Mouse (Mus musculus) forebrain, embryonic 14.5 days (tissue): Measurements from ENCODE around the gene Ap1g2. TPM values are rescaled to one million over a fixed set of nuclear protein-coding genes. Genes with fewer than 3 reads are reported as not detected.

Experiments used
- ATAC-seq: fragments of 200-750 bp; cut with Nextera tagmentation; 2 replicates; pipeline ENCODE4 v1.8.0; 2017; ENCODE audit warnings: mild to moderate bottlenecking, moderate library complexity
- DNase-seq: peaks from one replicate; pipeline ENCODE4 v3.0.0-alpha.2; 2015; ENCODE audit warnings: low spot score
- H3K27ac ChIP-seq: fragments of 300-500 bp; sonication (generic); 2 replicates; pipeline ENCODE4 v1.5.1; 2014; ENCODE audit warnings: low read depth, mild to moderate bottlenecking, control low read depth, low read length, moderate library complexity
- H3K27me3 ChIP-seq: fragments of 300-500 bp; sonication (generic); replicated peaks from 2 replicates; pipeline ENCODE4 v1.6.1; 2014; ENCODE audit warnings: low read length, control low read depth, mixed read lengths; ENCODE audit not compliant: control insufficient read depth, insufficient read depth
- H3K36me3 ChIP-seq: fragments of 300-500 bp; sonication (generic); 2 replicates; pipeline ENCODE4 v1.6.1; 2014; ENCODE audit warnings: low read length, control low read depth; ENCODE audit not compliant: control insufficient read depth, insufficient read depth
- H3K4me1 ChIP-seq: fragments of 300-500 bp; sonication (generic); 2 replicates; pipeline ENCODE4 v1.6.1; 2014; ENCODE audit warnings: antibody characterized with exemption, low read length, control low read depth; ENCODE audit not compliant: control insufficient read depth, insufficient read depth
- H3K4me2 ChIP-seq: fragments of 300-500 bp; sonication (generic); 2 replicates; pipeline ENCODE4 v1.6.1; 2014; ENCODE audit warnings: mild to moderate bottlenecking, control low read depth, low read length
- H3K4me3 ChIP-seq: fragments of 300-500 bp; sonication (generic); 2 replicates; pipeline ENCODE4 v1.5.1; 2014; ENCODE audit warnings: low read depth, low read length, control low read depth
- H3K9ac ChIP-seq: fragments of 300-500 bp; sonication (generic); 2 replicates; pipeline ENCODE4 v1.6.1; 2014; ENCODE audit warnings: mild to moderate bottlenecking, low read length, control low read depth, moderate library complexity
- H3K9me3 ChIP-seq: fragments of 300-500 bp; sonication (generic); replicated peaks from 2 replicates; pipeline ENCODE4 v1.6.1; 2016; ENCODE audit warnings: low read length, control low read depth, mixed read lengths; ENCODE audit not compliant: control insufficient read depth
- WGBS: fragments of 180-500 bp; shearing (Covaris S2); extraction: QIAGEN DNeasy Blood & Tissue Kit; methylation state at CpG from one replicate; pipeline ENCODE4 v1.1.7; 2014; 5-methylcytosine and 5-hydroxymethylcytosine counted together
- polyA plus RNA-seq: library from polyadenylated mRNA; unstranded; fragments of >200 nt; fragmentation: Nextera tagmentation; extraction: Ambion mirVana; gene quantifications from 2 replicates; pipeline ENCODE4 v1.2.1, GENCODE M21; 2014

The Ap1g2 gene
- polyA plus RNA-seq, 1 experiment from 2014 or later, result 8.1 TPM

- ATAC-seq (0 out of 2 replicates have a peak, but pooled peaks have one; percentile 2), DNase-seq (no peak)
- Histone ChIP-seq H3K4me1 (peaks cover 44% of the 10 kb centered on the region), H3K4me2 (peak overlapping the region; percentile 33), H3K9ac (peak overlapping the region; percentile 37), H3K9me3 (no peaks in the 10 kb centered on the region), H3K36me3 (peaks cover 8% of the 10 kb centered on the region; the same call in 1 of the 2 replicates), H3K4me3 (no peak overlapping the region), H3K27ac (peak overlapping the region; percentile 85), H3K27me3 (peaks cover 6% of the 10 kb centered on the region; the same call in 1 of the 2 replicates)
- WGBS, result 8% methylated on average over 21 of the region's 21 CpGs
Measured at GRCm38 (mm10) chr14:55109048-55109873, 2.9 kb upstream of the Ap1g2 start.

- DNase-seq (peak; percentile 93), ATAC-seq (peak; percentile 87)
- peaks cover 36% of the 10 kb centered on the region for H3K4me1 ChIP-seq
- peak overlapping the region; percentile 33; the same call in 1 of the 2 replicates for H3K4me2 ChIP-seq
- H3K27ac ChIP-seq, result peak overlapping the region; percentile 85
- no peaks in the 10 kb centered on the region; the same call in 1 of the 2 replicates for H3K27me3 ChIP-seq
- no peak overlapping the region for H3K4me3 ChIP-seq
- peak overlapping the region; percentile 45 for H3K9ac ChIP-seq
- 36% methylated on average over 9 of the region's 9 CpGs for WGBS
- H3K9me3 ChIP-seq, result no peaks in the 10 kb centered on the region
- peaks cover 6% of the 10 kb centered on the region; the same call in 1 of the 2 replicates for H3K36me3 ChIP-seq
Measured at GRCm38 (mm10) chr14:55108202-55108870, 1.9 kb upstream of the Ap1g2 start.

GRCm38 (mm10) chr14:55106990-55107389 is 597 bp upstream of the Ap1g2 start:
- Histone ChIP-seq H3K4me2 (no peak overlapping the region), H3K27ac (no peak overlapping the region; the same call in 1 of the 2 replicates), H3K4me3 (no peak overlapping the region), H3K9ac (no peak overlapping the region), H3K9me3 (no peaks in the 10 kb centered on the region), H3K4me1 (peaks cover 35% of the 10 kb centered on the region), H3K27me3 (no peaks in the 10 kb centered on the region), H3K36me3 (no peaks in the 10 kb centered on the region)
- WGBS, result 70% methylated on average over 8 of the region's 8 CpGs
- ATAC-seq (no peak), DNase-seq (no peak)

DNA sequence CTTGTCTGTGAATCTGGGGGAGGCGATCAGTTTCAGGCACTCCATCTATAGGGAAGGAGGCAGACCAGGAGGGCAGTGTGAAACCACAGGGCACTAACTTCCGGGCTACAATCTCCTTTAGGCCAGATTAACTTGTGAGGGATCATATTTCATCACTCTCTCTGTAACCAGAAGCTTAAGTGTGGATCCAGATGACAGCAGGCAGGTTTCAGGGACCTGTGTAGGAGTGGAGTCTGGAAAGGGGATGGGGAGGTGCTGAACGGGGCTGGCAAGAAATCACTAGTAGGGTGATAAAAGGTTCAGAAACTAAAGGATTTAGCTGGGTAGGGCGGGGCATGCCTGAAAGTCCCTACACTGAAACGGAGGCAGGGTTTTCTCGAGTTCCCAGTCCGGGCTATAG is 1.0 kb downstream of the Ap1g2 start:
- no peak for DNase-seq
- H3K36me3 ChIP-seq, result 0 out of 2 replicates have a peak, but pooled peaks cover 4% of the 10 kb centered on the region

GRCm38 (mm10) chr14:55104365-55104764 is 2.0 kb downstream of the Ap1g2 start:
- Histone ChIP-seq H3K4me3 (no peak overlapping the region), H3K36me3 (peaks cover 6% of the 10 kb centered on the region; the same call in 1 of the 2 replicates), H3K4me2 (no peak overlapping the region), H3K27me3 (no peaks in the 10 kb centered on the region), H3K9ac (no peak overlapping the region), H3K4me1 (peaks cover 29% of the 10 kb centered on the region), H3K27ac (no peak overlapping the region), H3K9me3 (no peaks in the 10 kb centered on the region)
- DNase-seq (no peak), ATAC-seq (no peak)
- 85% methylated on average over 18 of the region's 18 CpGs for WGBS

More for the DNA sequence above, 1.0 kb downstream of the Ap1g2 start:
- Histone ChIP-seq H3K9me3 (no peaks in the 10 kb centered on the region), H3K27me3 (no peaks in the 10 kb centered on the region), H3K27ac (0 out of 2 replicates have a peak overlapping the region, but pooled peaks have one; percentile 72), H3K4me3 (peak overlapping the region; percentile 39), H3K4me1 (peaks cover 33% of the 10 kb centered on the region), H3K4me2 (peak overlapping the region; percentile 94), H3K9ac (peak overlapping the region; percentile 80)
- WGBS, result 7% methylated on average over 7 of the region's 7 CpGs
- ATAC-seq, result no peak

DNA sequence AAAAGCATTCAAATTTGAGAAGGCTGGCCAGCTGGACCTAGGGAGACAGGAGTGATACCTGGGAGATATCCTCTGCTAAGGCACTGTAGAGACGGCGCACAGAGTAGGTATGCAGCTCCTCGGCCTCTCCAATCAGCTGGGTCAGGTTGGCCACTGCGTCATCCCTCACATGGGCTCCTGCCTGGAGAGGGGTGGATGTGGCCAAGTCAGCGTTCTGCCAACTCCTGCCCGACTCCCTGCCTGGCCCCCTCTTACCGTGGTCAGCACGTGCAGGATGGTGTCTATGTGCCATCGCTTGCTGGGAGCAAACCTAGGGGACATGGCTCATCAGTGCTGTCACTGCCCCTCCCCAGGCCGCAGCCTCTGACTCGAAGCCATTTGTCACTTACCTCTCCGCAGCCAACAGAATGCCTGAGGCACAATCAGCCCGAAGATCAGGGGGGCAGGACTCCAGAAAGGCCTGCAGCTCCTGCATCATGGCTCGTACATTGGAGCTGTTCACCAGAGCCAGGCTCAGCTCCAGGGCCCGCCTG is 4.1 kb downstream of the Ap1g2 start:
- WGBS, result 85% methylated on average over 15 of the region's 15 CpGs

DNA sequence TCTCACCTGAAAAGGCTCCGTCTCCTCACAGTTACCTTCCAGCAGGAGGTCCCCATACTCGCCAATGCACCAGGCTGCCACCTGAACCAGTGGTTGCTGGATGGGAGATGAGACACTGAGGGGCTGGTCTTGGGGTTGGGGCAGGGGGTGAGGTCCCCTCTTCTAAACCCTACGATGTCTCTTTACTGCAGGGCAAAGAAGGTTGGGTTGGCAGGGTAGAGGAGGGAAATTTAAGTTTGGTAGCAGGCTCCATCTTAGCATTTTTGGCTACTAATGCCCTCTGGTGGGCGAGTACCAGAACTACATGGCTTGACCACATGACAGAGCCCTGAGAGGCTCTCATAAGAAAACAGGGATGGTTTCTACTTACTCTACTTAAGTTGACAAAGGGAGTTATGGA is 4.8 kb downstream of the Ap1g2 start:
- Histone ChIP-seq H3K4me1 (peaks cover 15% of the 10 kb centered on the region), H3K4me3 (no peak overlapping the region), H3K27me3 (no peaks in the 10 kb centered on the region), H3K27ac (no peak overlapping the region), H3K4me2 (no peak overlapping the region), H3K36me3 (peaks cover 20% of the 10 kb centered on the region), H3K9me3 (no peaks in the 10 kb centered on the region), H3K9ac (no peak overlapping the region)
- ATAC-seq (0 out of 2 replicates have a peak, but pooled peaks have one; percentile 1), DNase-seq (peak; percentile 78)
- 54% methylated on average over 4 of the region's 4 CpGs for WGBS

More for the DNA sequence above, 4.1 kb downstream of the Ap1g2 start:
- Histone ChIP-seq H3K27ac (no peak overlapping the region), H3K9ac (no peak overlapping the region), H3K36me3 (peaks cover 20% of the 10 kb centered on the region), H3K4me1 (peaks cover 14% of the 10 kb centered on the region), H3K9me3 (no peaks in the 10 kb centered on the region), H3K4me3 (no peak overlapping the region), H3K4me2 (no peak overlapping the region), H3K27me3 (no peaks in the 10 kb centered on the region)
- no peak for DNase-seq
- ATAC-seq, result no peak

DNA sequence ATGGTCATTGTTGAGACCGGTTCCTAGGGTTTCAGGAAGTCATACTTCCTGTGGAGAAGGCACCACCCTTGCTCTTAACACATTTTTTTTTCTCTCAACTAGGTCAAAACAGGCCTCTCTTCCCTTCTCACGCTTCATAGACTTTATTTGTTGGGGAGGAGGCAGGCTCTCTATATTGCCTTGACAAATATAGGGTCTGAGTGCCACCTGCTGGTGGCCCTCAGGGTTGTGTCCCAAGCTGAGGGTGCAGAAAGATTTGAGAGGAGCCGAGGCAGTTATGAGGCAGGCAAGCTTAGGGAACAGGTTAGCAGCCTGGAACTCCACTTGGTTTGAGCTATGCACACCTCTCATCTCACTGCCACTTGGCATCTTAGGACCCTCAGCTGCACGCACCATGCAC is 8.3 kb downstream of the Ap1g2 start:
- ATAC-seq (no peak), DNase-seq (peak; percentile 78)
- H3K9me3 ChIP-seq, result no peaks in the 10 kb centered on the region
- no peak overlapping the region; the same call in 1 of the 2 replicates for H3K9ac ChIP-seq
- no peak overlapping the region for H3K27ac ChIP-seq
- H3K36me3 ChIP-seq, result peaks cover 20% of the 10 kb centered on the region
- 67% methylated on average over 4 of the region's 4 CpGs for WGBS
- no peak overlapping the region for H3K4me2 ChIP-seq
- no peaks in the 10 kb centered on the region for H3K27me3 ChIP-seq
- H3K4me1 ChIP-seq, result peaks cover 13% of the 10 kb centered on the region
- no peak overlapping the region for H3K4me3 ChIP-seq
